Mouse (Mus musculus) kidney, postnatal 4 days (tissue): ENCODE data around the gene Nipal1.

ENCODE experiments used
- DNase-seq, 2 experiments: peaks; one replicate each; pipeline ENCODE4 v3.0.0; 2021; ENCODE audit warnings: mixed read lengths in 2 of 2

Nipal1 gene

DNA sequence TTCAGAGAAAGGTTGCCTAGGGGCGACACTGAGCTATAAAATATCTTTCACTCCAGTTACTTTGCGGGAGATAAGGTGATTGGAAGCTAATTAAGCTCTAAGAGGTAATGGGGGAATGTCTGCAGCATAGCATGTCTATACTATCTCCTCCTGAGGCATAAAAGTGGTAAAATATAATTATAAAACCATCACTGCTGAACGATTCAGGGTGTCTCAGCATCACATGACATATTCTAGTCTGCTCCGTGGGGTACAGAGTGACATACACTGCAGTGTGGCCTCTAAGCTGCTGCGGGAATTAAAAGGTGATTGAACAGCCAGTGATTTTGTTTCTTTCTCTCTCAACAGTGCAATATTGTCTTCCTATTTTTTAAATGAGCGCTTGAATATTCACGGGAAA lies 18.8 kb downstream of the Nipal1 start:
- DNase-seq, result no peak

- DNase-seq, result no peak
Observed at GRCm38 (mm10) chr5:72668351-72668750, 20.8 kb downstream of the Nipal1 start.

DNA sequence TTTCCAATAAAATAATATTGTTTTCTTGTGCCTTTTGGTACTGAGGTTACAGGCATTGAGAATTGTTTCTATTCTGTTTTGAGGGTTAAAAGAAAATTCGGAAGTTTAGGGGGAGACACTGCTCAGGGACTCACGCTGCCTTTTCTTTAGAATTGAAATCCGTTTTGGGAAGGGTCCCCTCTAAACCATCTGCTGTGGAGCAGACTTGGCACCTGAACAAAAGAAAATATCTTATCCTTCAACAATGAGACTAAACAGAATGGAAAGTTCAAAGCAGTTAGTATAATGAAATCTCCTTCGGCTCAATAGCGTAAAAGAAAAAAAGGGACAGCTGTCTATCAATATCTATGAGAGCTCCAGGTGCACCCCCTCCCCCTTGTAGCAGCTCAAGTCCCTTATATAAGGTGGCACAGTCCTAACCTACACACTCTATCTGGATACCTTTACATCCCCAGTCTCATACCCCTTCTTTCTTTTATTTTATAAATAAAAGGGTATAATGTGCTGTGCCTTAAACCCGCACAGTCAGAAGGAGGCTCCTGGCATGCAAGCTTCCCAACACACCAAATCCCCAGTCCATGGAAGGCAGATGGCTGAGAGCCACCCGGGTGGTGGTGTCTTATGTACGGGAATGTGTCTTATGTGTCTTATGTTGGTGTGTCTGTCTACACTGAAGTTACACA lies 23.6 kb downstream of the Nipal1 start:
- DNase-seq, result no peak

GRCm38 (mm10) chr5:72674994-72675542 lies 27.5 kb downstream of the Nipal1 start:
- DNase-seq, result no peak

- no peak for DNase-seq
Observed at GRCm38 (mm10) chr5:72681451-72681850, 33.9 kb downstream of the Nipal1 start.

GRCm38 (mm10) chr5:72689556-72689955 lies 42.0 kb downstream of the Nipal1 start:
- no peak for DNase-seq

GRCm38 (mm10) chr5:72690516-72690915 lies 42.9 kb downstream of the Nipal1 start:
- no peak for DNase-seq

- no peak for DNase-seq
Observed at GRCm38 (mm10) chr5:72694684-72695083, 47.1 kb downstream of the Nipal1 start.

DNA sequence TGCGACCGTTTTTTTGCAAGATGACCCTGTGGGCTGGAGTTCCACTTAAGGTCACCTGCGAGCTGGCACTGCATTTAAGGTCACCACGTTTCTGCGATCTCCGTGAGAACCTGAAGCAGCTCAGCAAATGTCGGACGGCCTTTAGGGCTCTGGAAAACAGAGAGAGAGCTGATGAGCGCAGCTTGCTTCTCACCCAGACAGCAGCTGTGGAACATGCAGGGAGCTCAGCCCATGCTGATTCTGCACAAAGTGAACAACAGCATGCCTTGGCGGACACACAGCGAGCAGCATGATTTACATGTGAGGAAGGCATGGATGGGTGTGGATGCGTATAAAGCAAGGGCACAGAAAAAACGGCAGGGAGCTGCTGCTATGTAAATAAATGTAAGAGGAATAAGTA lies 48.9 kb downstream of the Nipal1 start:
- no peak for DNase-seq

DNA sequence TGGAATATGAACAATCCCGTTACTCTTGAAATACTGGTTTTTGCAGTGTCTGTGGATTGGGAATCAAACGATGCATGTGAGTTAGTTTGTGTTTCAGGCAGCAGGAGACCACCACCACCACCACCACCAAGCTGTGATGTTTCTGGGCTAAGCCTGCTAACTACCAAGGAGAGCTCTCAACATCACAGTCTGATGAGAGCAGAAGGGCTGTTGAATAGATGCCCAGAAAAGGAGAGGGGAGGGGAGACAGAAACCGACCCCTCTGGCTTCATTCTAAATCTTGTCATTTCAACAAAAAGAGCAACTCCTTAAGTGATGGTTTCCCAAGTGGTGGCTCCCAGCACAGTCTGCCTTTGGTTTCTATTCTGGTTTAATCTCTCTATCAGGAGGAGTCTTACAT lies 50.7 kb downstream of the Nipal1 start:
- no peak for DNase-seq

GRCm38 (mm10) chr5:72698818-72699499 lies 51.4 kb downstream of the Nipal1 start:
- no peak for DNase-seq

GRCm38 (mm10) chr5:72699500-72699818 lies 51.9 kb downstream of the Nipal1 start:
- DNase-seq, result no peak

- DNase-seq, result no peak
Observed at GRCm38 (mm10) chr5:72702202-72702601, 54.6 kb downstream of the Nipal1 start.

GRCm38 (mm10) chr5:72706095-72706494 lies 58.5 kb downstream of the Nipal1 start:
- peak in 1 of 2 experiments; percentile 16 for DNase-seq

DNA sequence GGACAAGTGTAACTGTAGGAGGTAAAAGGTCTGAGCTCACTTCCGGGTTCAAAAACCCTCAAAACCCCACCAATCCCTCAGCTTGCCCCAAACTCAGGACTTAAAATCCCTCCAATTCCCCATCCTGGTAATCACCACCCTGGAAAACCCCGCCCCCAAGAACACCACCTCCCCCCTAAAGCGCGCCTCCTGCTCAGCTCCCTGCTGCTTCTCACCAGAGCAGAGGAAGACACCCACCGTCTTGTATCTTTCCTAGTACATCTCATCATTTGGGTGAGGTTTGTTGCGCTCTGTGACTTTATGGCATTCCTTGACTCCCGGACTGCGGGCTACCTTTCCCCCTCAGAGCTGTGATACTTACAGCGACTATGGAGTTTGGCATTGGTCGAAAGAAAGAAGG lies 59.1 kb downstream of the Nipal1 start:
- DNase-seq, result peak; percentile 9 to 18

GRCm38 (mm10) chr5:72709451-72709850 lies 61.9 kb downstream of the Nipal1 start:
- DNase-seq, result no peak

GRCm38 (mm10) chr5:72709976-72710375 lies 62.4 kb downstream of the Nipal1 start:
- DNase-seq, result no peak

- peak; percentile 80 to 81 for DNase-seq
Observed at GRCm38 (mm10) chr5:72710572-72711278, 63.1 kb downstream of the Nipal1 start.

GRCm38 (mm10) chr5:72720587-72720986 lies 73.0 kb downstream of the Nipal1 start:
- DNase-seq, result no peak
